Comparison of ENCODE assay signal across 11 mouse cellular contexts in genomic region chr3:97944462-97944861, GRCm38 (mm10). TPM values are rescaled to one million over a fixed set of nuclear protein-coding genes. Genes with fewer than 3 reads are reported as not detected.
DNase-seq lines count a peak whose midpoint lies in the region; TF ChIP-seq lines count a peak whose summit lies in the region.
"Had no signal": no experiment of that assay in that cellular context is flagged by ENCODE, and none has a peak within 500 bp of the region (broad histone marks: within the 10 kb centered on the region; RNA-seq: fewer than 3 reads in every experiment).

No protein-coding gene starts in this region.

- no peak for TF ChIP-seq EP300 in heart, adult 2 months (IDR thresholded peaks at IDR 0.05; ENCODE audit: insufficient read depth, low read depth, low read length)

- H3K79me2 ChIP-seq in heart, adult 2 months (replicated peaks; ENCODE audit: control insufficient read depth, insufficient read depth, low read length), result no peaks in the 10 kb centered on the region

- H3K4me1 ChIP-seq in heart, adult 2 months (ENCODE audit: control insufficient read depth, insufficient read depth, low read length), result peaks cover 2% of the 10 kb centered on the region; the same call in 1 of the 2 replicates
- H3K4me1 ChIP-seq in heart, embryonic 10.5 days, result peaks cover 40% of the 10 kb centered on the region

- no peak overlapping the region for H3K27ac ChIP-seq in heart, adult 2 months
- H3K27ac ChIP-seq in heart, embryonic 10.5 days, result no peak overlapping the region
- H3K27ac ChIP-seq: forebrain, embryonic 15.5 days; heart, embryonic 13.5 days had no signal

- no peaks in the 10 kb centered on the region for H3K9me3 ChIP-seq in heart, embryonic 10.5 days
- H3K9me3 ChIP-seq: forebrain, embryonic 15.5 days; heart, embryonic 13.5 days had no signal

- 41% methylated on average over 5 of the region's 5 CpGs for WGBS in heart, adult 2 months
- 69% methylated on average over 5 of the region's 5 CpGs for WGBS in heart, embryonic 10.5 days

- TF ChIP-seq CTCF in heart, adult 2 months (IDR thresholded peaks at IDR 0.05), result no peak

- no peak for TF ChIP-seq POLR2A in heart, adult 2 months (IDR thresholded peaks at IDR 0.05; ENCODE audit: insufficient read depth, low read depth, low read length)

- no peak overlapping the region for H3K9ac ChIP-seq in heart, adult 2 months (ENCODE audit: low read depth, low read length)
- H3K9ac ChIP-seq: forebrain, embryonic 15.5 days; heart, embryonic 13.5 days; liver, postnatal 0 days had no signal

- peak; percentile 34 to 36 for DNase-seq in heart, adult 2 months
- DNase-seq in heart, embryonic 10.5 days (ENCODE audit: low spot score), result no peak
- peak; percentile 25 for DNase-seq in ovary, postnatal 36 days (ENCODE audit: low spot score)
- no peak for DNase-seq in ovary, postnatal 10 days (ENCODE audit: low spot score)
- peak; percentile 32 to 50 for DNase-seq in kidney, adult 8-10 months
- DNase-seq in B cell, adult 2 months, result no peak
- DNase-seq in retina, embryonic 14.5 days (ENCODE audit: low spot score), result no peak
- DNase-seq: cerebellum, adult 11 months; liver, postnatal 0 days had no signal

- H3K27me3 ChIP-seq in heart, adult 2 months (ENCODE audit: control insufficient read depth, insufficient read depth, low read length), result no peaks in the 10 kb centered on the region
- no peaks in the 10 kb centered on the region for H3K27me3 ChIP-seq in heart, embryonic 10.5 days (ENCODE audit: insufficient read depth, poor library complexity, severe bottlenecking)
- H3K27me3 ChIP-seq: forebrain, embryonic 15.5 days had no signal

- H3K36me3 ChIP-seq in heart, adult 2 months (ENCODE audit: control insufficient read depth, insufficient read depth, low read length), result no peaks in the 10 kb centered on the region
- no peaks in the 10 kb centered on the region for H3K36me3 ChIP-seq in heart, embryonic 10.5 days
- H3K36me3 ChIP-seq: forebrain, embryonic 15.5 days; heart, embryonic 13.5 days had no signal

- H3K4me3 ChIP-seq in heart, adult 2 months, result no peak overlapping the region
- no peak overlapping the region for H3K4me3 ChIP-seq in heart, embryonic 10.5 days
- H3K4me3 ChIP-seq: forebrain, embryonic 15.5 days; heart, embryonic 13.5 days had no signal

- intact Hi-C loops in heart, adult 2 months (cut with DNase I), result loop anchor here (5.0 kb wide), 1 partner anchor 58 kb away; no protein-coding TSS in a partner anchor

RNA-seq across cellular contexts. Expression of gene Sec22b, which starts 43.5 kb away (rescaled TPM):
- 10 to 100 TPM; 44.9 to 51.8 TPM for total RNA-seq in heart, adult 2 months (2021)
- 17.6 and 36.3 TPM in 2 replicates for polyA plus RNA-seq in heart, adult 2 months (2012; rRNA removed)
- polyA plus RNA-seq in heart, embryonic 10.5 days (2016; fragmentation: Nextera tagmentation; extraction: Ambion mirVana), result 140 and 154 TPM in 2 replicates

RNA-seq across cellular contexts. Expression of gene Pde4dip, which starts 56.0 kb away (rescaled TPM):
- 1,000 to 10,000 TPM; 1,629 to 1,897 TPM for total RNA-seq in heart, adult 2 months (2021)
- 1,061 and 1,297 TPM in 2 replicates for polyA plus RNA-seq in heart, adult 2 months (2012; rRNA removed)
- 42.0 and 84.8 TPM in 2 replicates for polyA plus RNA-seq in heart, embryonic 10.5 days (2016; fragmentation: Nextera tagmentation; extraction: Ambion mirVana)

Comparison
In these comparisons a context has a peak if more than half of its experiments do, and no peak if none do; other contexts are left out.
1. DNase-seq: peak in heart, adult 2 months (2 of 2), ovary, postnatal 36 days (single experiment) and kidney, adult 8-10 months (2 of 2); none in heart, embryonic 10.5 days (single experiment), ovary, postnatal 10 days (single experiment), B cell, adult 2 months (0 of 2) and retina, embryonic 14.5 days (single experiment).
2. RNA of gene Pde4dip, which starts 56.0 kb away (polyA plus RNA-seq): 1,061 to 1,297 TPM in heart, adult 2 months; 42.0 to 84.8 TPM in heart, embryonic 10.5 days; every median in the first group is over 10 times any median in the second.